Mouse (Mus musculus): ENCODE measurements around the gene Fkbp7. TPM values are rescaled to one million over a fixed set of nuclear protein-coding genes. Genes with fewer than 3 reads are reported as not detected.
A peak's percentile ranks its signal among the peaks of the same experiment; 100 is the strongest.

Gene Fkbp7
- total RNA-seq (2017), result 15.5 and 16.3 TPM in 2 replicates

- peak; percentile 89 to 90 for ATAC-seq (replicated peaks in 1 of 2; ENCODE audit: insufficient read depth in 1 of 2, low FRiP score in 2 of 2, low TSS enrichment in 1 of 2, low read depth in 1 of 2, poor library complexity in 2 of 2, severe bottlenecking in 2 of 2)
Observed at GRCm38 (mm10) chr2:76672966-76673392, at the start of gene Fkbp7. Fkbp7 (minus strand) TSS chr2:76673116.

GRCm38 (mm10) chr2:76719650-76720049 is 46.7 kb upstream of the Fkbp7 start:
- no peak for ATAC-seq (replicated peaks in 1 of 2; ENCODE audit: insufficient read depth in 1 of 2, low FRiP score in 2 of 2, low TSS enrichment in 1 of 2, low read depth in 1 of 2, poor library complexity in 2 of 2, severe bottlenecking in 2 of 2)

GRCm38 (mm10) chr2:76714984-76715383 is 42.1 kb upstream of the Fkbp7 start:
- no peak for ATAC-seq (replicated peaks in 1 of 2; ENCODE audit: insufficient read depth in 1 of 2, low FRiP score in 2 of 2, low TSS enrichment in 1 of 2, low read depth in 1 of 2, poor library complexity in 2 of 2, severe bottlenecking in 2 of 2)

GRCm38 (mm10) chr2:76708512-76708911 is 35.6 kb upstream of the Fkbp7 start:
- ATAC-seq (replicated peaks in 1 of 2; ENCODE audit: insufficient read depth in 1 of 2, low FRiP score in 2 of 2, low TSS enrichment in 1 of 2, low read depth in 1 of 2, poor library complexity in 2 of 2, severe bottlenecking in 2 of 2), result no peak

GRCm38 (mm10) chr2:76705655-76706054 is 32.7 kb upstream of the Fkbp7 start:
- no peak for ATAC-seq (replicated peaks in 1 of 2; ENCODE audit: insufficient read depth in 1 of 2, low FRiP score in 2 of 2, low TSS enrichment in 1 of 2, low read depth in 1 of 2, poor library complexity in 2 of 2, severe bottlenecking in 2 of 2)

GRCm38 (mm10) chr2:76702751-76703150 is 29.8 kb upstream of the Fkbp7 start:
- ATAC-seq (replicated peaks in 1 of 2; ENCODE audit: insufficient read depth in 1 of 2, low FRiP score in 2 of 2, low TSS enrichment in 1 of 2, low read depth in 1 of 2, poor library complexity in 2 of 2, severe bottlenecking in 2 of 2), result no peak

GRCm38 (mm10) chr2:76702188-76702587 is 29.3 kb upstream of the Fkbp7 start:
- no peak for ATAC-seq (replicated peaks in 1 of 2; ENCODE audit: insufficient read depth in 1 of 2, low FRiP score in 2 of 2, low TSS enrichment in 1 of 2, low read depth in 1 of 2, poor library complexity in 2 of 2, severe bottlenecking in 2 of 2)

GRCm38 (mm10) chr2:76695290-76695689 is 22.4 kb upstream of the Fkbp7 start:
- ATAC-seq (replicated peaks in 1 of 2; ENCODE audit: insufficient read depth in 1 of 2, low FRiP score in 2 of 2, low TSS enrichment in 1 of 2, low read depth in 1 of 2, poor library complexity in 2 of 2, severe bottlenecking in 2 of 2), result peak; percentile 47 to 48; a peak in 3 of 4 replicates

- ATAC-seq (replicated peaks in 1 of 2; ENCODE audit: insufficient read depth in 1 of 2, low FRiP score in 2 of 2, low TSS enrichment in 1 of 2, low read depth in 1 of 2, poor library complexity in 2 of 2, severe bottlenecking in 2 of 2), result no peak
Observed at GRCm38 (mm10) chr2:76693765-76694164, 20.8 kb upstream of the Fkbp7 start.

GRCm38 (mm10) chr2:76690436-76691204 is 17.7 kb upstream of the Fkbp7 start:
- peak; percentile 82 to 83; a peak in 3 of 4 replicates for ATAC-seq (replicated peaks in 1 of 2; ENCODE audit: insufficient read depth in 1 of 2, low FRiP score in 2 of 2, low TSS enrichment in 1 of 2, low read depth in 1 of 2, poor library complexity in 2 of 2, severe bottlenecking in 2 of 2)

GRCm38 (mm10) chr2:76688162-76688561 is 15.2 kb upstream of the Fkbp7 start:
- ATAC-seq (replicated peaks in 1 of 2; ENCODE audit: insufficient read depth in 1 of 2, low FRiP score in 2 of 2, low TSS enrichment in 1 of 2, low read depth in 1 of 2, poor library complexity in 2 of 2, severe bottlenecking in 2 of 2), result no peak

- ATAC-seq (replicated peaks in 1 of 2; ENCODE audit: insufficient read depth in 1 of 2, low FRiP score in 2 of 2, low TSS enrichment in 1 of 2, low read depth in 1 of 2, poor library complexity in 2 of 2, severe bottlenecking in 2 of 2), result no peak
Observed at GRCm38 (mm10) chr2:76687608-76688007, 14.7 kb upstream of the Fkbp7 start.

- ATAC-seq (replicated peaks in 1 of 2; ENCODE audit: insufficient read depth in 1 of 2, low FRiP score in 2 of 2, low TSS enrichment in 1 of 2, low read depth in 1 of 2, poor library complexity in 2 of 2, severe bottlenecking in 2 of 2), result no peak
Observed at GRCm38 (mm10) chr2:76686986-76687385, 14.1 kb upstream of the Fkbp7 start.

GRCm38 (mm10) chr2:76682301-76682700 is 9.4 kb upstream of the Fkbp7 start:
- no peak for ATAC-seq (replicated peaks in 1 of 2; ENCODE audit: insufficient read depth in 1 of 2, low FRiP score in 2 of 2, low TSS enrichment in 1 of 2, low read depth in 1 of 2, poor library complexity in 2 of 2, severe bottlenecking in 2 of 2)

GRCm38 (mm10) chr2:76676401-76677226 is 3.7 kb upstream of the Fkbp7 start:
- no peak for ATAC-seq (replicated peaks in 1 of 2; ENCODE audit: insufficient read depth in 1 of 2, low FRiP score in 2 of 2, low TSS enrichment in 1 of 2, low read depth in 1 of 2, poor library complexity in 2 of 2, severe bottlenecking in 2 of 2)

GRCm38 (mm10) chr2:76675949-76676348 is 3.0 kb upstream of the Fkbp7 start:
- ATAC-seq (replicated peaks in 1 of 2; ENCODE audit: insufficient read depth in 1 of 2, low FRiP score in 2 of 2, low TSS enrichment in 1 of 2, low read depth in 1 of 2, poor library complexity in 2 of 2, severe bottlenecking in 2 of 2), result no peak

- ATAC-seq (replicated peaks in 1 of 2; ENCODE audit: insufficient read depth in 1 of 2, low FRiP score in 2 of 2, low TSS enrichment in 1 of 2, low read depth in 1 of 2, poor library complexity in 2 of 2, severe bottlenecking in 2 of 2), result no peak
Observed at GRCm38 (mm10) chr2:76675451-76675850, 2.5 kb upstream of the Fkbp7 start.

GRCm38 (mm10) chr2:76674725-76675427 is 2.0 kb upstream of the Fkbp7 start, which contains the start of gene Plekha3:
Plekha3 (plus strand) TSS chr2:76675281.
- ATAC-seq (replicated peaks in 1 of 2; ENCODE audit: insufficient read depth in 1 of 2, low FRiP score in 2 of 2, low TSS enrichment in 1 of 2, low read depth in 1 of 2, poor library complexity in 2 of 2, severe bottlenecking in 2 of 2), result peak; percentile 13 to 48; a peak in 3 of 4 replicates
